Mouse (Mus musculus) limb, embryonic 14.5 days (tissue): ENCODE measurements around the gene Gps2. TPM values are rescaled to one million over a fixed set of nuclear protein-coding genes. Genes with fewer than 3 reads are reported as not detected.

Experiments used
- ATAC-seq: fragments of 200-750 bp; cut with Nextera tagmentation; 2 replicates; pipeline ENCODE4 v1.8.0; 2017; ENCODE audit warnings: low read depth, moderate number of reproducible peaks, moderate TSS enrichment; ENCODE audit not compliant: low FRiP score
- DNase-seq: peaks from one replicate; pipeline ENCODE4 v3.0.0-alpha.2; 2015; ENCODE audit warnings: low spot score
- H3K27ac ChIP-seq: fragments of 300-500 bp; sonication (generic); replicated peaks from 2 replicates; pipeline ENCODE4 v1.5.1; 2014; ENCODE audit warnings: low read depth, mild to moderate bottlenecking, low read length, moderate library complexity, mixed read lengths
- H3K27me3 ChIP-seq: fragments of 300-500 bp; sonication (generic); 2 replicates; pipeline ENCODE4 v1.6.1; 2014; ENCODE audit warnings: low read length, mixed read lengths; ENCODE audit not compliant: control insufficient read depth, insufficient read depth
- H3K36me3 ChIP-seq: fragments of 300-500 bp; sonication (generic); 2 replicates; pipeline ENCODE4 v1.6.1; 2014; ENCODE audit warnings: mild to moderate bottlenecking, low read length, moderate library complexity, mixed read lengths; ENCODE audit not compliant: control insufficient read depth, insufficient read depth
- H3K4me1 ChIP-seq: fragments of 300-500 bp; sonication (generic); 2 replicates; pipeline ENCODE4 v1.6.1; 2014; ENCODE audit warnings: antibody characterized with exemption, low read length, mixed read lengths; ENCODE audit not compliant: control insufficient read depth, insufficient read depth
- H3K4me2 ChIP-seq: fragments of 300-500 bp; sonication (generic); replicated peaks from 2 replicates; pipeline ENCODE4 v1.6.1; 2014; ENCODE audit warnings: low read depth, mild to moderate bottlenecking, low read length, moderate library complexity; ENCODE audit not compliant: severe bottlenecking
- H3K4me3 ChIP-seq: fragments of 300-500 bp; sonication (generic); replicated peaks from 2 replicates; pipeline ENCODE4 v1.5.1; 2014; ENCODE audit warnings: low read length
- H3K9ac ChIP-seq: fragments of 300-500 bp; sonication (generic); 2 replicates; pipeline ENCODE4 v1.6.1; 2014; ENCODE audit warnings: mild to moderate bottlenecking, low read depth, low read length, moderate library complexity; ENCODE audit not compliant: severe bottlenecking
- H3K9me3 ChIP-seq: fragments of 300-500 bp; sonication (generic); 2 replicates; pipeline ENCODE4 v1.6.1; 2016; ENCODE audit warnings: low read length; ENCODE audit not compliant: control insufficient read depth
- POLR2A ChIP-seq: fragments of 200-500 bp; IDR thresholded peaks from 2 replicates; pipeline ENCODE4 v1.8.0; 2012; ENCODE audit warnings: inconsistent platforms, mild to moderate bottlenecking, moderate library complexity, borderline replicate concordance; ENCODE audit not compliant: insufficient read depth, insufficient read length; ENCODE audit errors: extremely low read depth
- WGBS: fragments of 180-500 bp; shearing (Covaris S2); extraction: QIAGEN DNeasy Blood & Tissue Kit; methylation state at CpG from one replicate; pipeline ENCODE4 v1.1.7; 2014; 5-methylcytosine and 5-hydroxymethylcytosine counted together
- polyA plus RNA-seq, 2 experiments: library from polyadenylated mRNA; depleted of rRNA in 1 of 2; stranded (reverse) in 1 of 2; unstranded in 1 of 2; fragments of >200 nt; fragmentation: Nextera tagmentation in 1 of 2; extraction: Ambion mirVana in 1 of 2; gene quantifications; 2 replicates each; pipeline versions ENCODE4 v1.2.1 to v1.2.3; 2012 to 2014

Gps2 gene
- polyA plus RNA-seq, 2 experiments = 67.3 to 94.0 TPM

DNA sequence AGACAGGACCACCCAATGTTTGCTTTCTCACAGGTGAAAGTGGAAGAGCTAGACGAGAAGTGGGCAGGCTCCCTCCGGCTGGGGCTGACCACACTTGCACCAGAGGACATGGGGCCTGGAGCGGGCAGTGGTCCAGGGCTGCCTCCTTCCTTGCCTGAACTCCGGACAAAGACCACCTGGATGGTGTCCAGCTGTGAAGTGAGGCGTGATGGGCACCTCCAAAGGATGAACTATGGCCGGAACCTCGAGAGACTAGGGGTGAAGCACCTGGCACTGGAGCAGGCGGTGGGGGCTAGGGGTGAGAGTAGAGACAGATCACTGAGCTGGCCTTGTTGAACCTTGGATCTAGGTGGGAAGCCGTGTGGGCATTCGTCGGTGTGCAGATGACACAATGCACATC is 5.0 kb upstream of the Gps2 start:
- 92% methylated on average over 11 of the region's 11 CpGs for WGBS
- no peak overlapping the region for H3K4me2 ChIP-seq
- no peak for TF ChIP-seq POLR2A
- ATAC-seq = no peak
- no peaks in the 10 kb centered on the region for H3K9me3 ChIP-seq
- no peak for DNase-seq
- peaks cover 98% of the 10 kb centered on the region for H3K36me3 ChIP-seq
- H3K9ac ChIP-seq = no peak overlapping the region
- no peak overlapping the region for H3K4me3 ChIP-seq
- no peaks in the 10 kb centered on the region for H3K27me3 ChIP-seq
- H3K27ac ChIP-seq = no peak overlapping the region
- H3K4me1 ChIP-seq = peaks cover 3% of the 10 kb centered on the region; the same call in 1 of the 2 replicates

DNA sequence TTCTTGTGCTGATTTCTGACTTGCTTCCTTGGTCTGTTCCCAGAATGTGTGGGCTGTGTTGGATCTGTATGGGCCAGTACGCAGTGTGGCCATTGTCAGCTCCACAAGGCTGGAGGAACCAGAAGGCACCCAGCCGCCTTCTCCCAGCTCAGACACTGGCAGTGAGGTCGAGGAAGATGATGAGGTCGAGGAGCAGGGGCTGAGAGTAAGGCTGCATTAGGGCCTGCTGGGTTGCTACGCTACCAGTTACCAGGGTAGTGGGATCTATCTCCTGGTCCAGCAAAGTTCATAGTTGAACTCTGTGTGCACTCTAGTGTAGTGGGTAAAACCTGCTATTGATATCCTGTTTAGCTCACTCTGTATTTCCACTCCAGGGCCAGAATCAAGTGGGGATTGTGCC is 4.5 kb upstream of the Gps2 start:
- no peak overlapping the region for H3K4me2 ChIP-seq
- ATAC-seq = no peak
- no peaks in the 10 kb centered on the region for H3K9me3 ChIP-seq
- peaks cover 92% of the 10 kb centered on the region for H3K36me3 ChIP-seq
- WGBS = 84% methylated on average over 5 of the region's 5 CpGs
- TF ChIP-seq POLR2A = no peak
- DNase-seq = no peak
- no peaks in the 10 kb centered on the region for H3K27me3 ChIP-seq
- no peak overlapping the region for H3K9ac ChIP-seq
- peaks cover 3% of the 10 kb centered on the region; the same call in 1 of the 2 replicates for H3K4me1 ChIP-seq
- H3K4me3 ChIP-seq = no peak overlapping the region
- H3K27ac ChIP-seq = no peak overlapping the region

DNA sequence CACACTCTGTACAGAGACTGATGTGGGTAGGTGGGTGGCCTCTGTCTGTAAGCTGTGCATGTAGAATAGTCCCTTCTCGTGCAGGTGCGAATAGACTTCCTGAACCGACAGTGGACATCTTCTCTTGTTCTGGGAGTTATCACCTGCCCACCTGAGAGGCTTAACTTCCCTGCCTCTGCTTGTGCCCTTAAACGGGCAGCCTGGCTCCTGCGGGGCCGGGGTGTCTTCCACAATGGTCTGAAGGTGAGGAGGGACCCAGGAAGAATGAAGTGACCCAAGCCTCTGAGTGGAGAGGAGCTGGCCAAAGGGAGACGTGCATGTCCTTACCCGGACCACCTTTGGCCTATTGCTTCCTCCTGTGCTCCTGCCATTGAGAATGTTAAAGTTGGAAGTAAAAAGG is 3.5 kb upstream of the Gps2 start:
- Histone ChIP-seq H3K4me2 (no peak overlapping the region), H3K36me3 (peaks cover 88% of the 10 kb centered on the region), H3K4me1 (peaks cover 9% of the 10 kb centered on the region), H3K9me3 (no peaks in the 10 kb centered on the region), H3K4me3 (no peak overlapping the region), H3K9ac (no peak overlapping the region), H3K27me3 (no peaks in the 10 kb centered on the region), H3K27ac (no peak overlapping the region)
- ATAC-seq = no peak
- no peak for DNase-seq
- 91% methylated on average over 8 of the region's 8 CpGs for WGBS
- TF ChIP-seq POLR2A = no peak

DNA sequence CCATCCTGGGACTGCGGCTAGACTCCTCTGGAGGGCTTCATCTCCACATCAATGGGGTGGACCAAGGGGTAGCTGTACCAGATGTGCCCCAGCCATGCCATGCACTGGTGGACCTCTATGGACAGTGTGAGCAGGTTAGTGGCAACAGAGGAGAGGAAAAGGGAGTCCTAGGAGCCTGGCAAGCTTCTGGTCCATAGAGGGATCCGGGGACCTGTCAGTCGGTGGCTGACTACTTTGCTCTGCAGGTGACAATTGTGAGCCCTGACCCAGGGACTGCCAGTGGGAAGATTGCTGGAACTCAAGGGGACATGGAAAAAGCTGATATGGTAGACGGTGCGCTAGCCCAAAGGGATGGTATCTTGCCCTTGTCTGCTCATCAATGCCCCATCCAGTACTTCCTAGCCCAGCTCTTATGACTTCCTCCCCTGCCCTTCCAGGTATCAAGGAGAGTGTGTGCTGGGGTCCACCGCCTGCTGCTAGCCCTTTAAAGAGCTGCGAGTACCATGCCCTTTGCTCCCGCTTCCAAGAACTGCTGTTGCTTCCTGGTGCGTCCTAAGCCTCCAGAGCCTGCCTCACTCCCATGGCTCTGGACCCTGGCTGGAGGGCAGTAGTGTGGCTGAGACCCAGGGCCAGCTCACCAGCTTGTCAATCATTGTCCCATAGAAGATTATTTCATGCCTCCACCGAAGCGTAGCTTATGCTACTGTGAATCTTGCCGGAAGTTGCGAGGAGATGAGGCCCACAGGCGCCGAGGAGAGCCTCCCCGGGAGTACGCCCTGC is 2.7 kb upstream of the Gps2 start:
- TF ChIP-seq POLR2A = no peak
- DNase-seq (no peak), ATAC-seq (no peak)
- Histone ChIP-seq H3K4me3 (no peak overlapping the region), H3K27me3 (no peaks in the 10 kb centered on the region), H3K27ac (no peak overlapping the region), H3K4me2 (no peak overlapping the region), H3K4me1 (peaks cover 13% of the 10 kb centered on the region), H3K36me3 (peaks cover 88% of the 10 kb centered on the region), H3K9ac (no peak overlapping the region), H3K9me3 (no peaks in the 10 kb centered on the region)
- 93% methylated on average over 17 of the region's 17 CpGs for WGBS

DNA sequence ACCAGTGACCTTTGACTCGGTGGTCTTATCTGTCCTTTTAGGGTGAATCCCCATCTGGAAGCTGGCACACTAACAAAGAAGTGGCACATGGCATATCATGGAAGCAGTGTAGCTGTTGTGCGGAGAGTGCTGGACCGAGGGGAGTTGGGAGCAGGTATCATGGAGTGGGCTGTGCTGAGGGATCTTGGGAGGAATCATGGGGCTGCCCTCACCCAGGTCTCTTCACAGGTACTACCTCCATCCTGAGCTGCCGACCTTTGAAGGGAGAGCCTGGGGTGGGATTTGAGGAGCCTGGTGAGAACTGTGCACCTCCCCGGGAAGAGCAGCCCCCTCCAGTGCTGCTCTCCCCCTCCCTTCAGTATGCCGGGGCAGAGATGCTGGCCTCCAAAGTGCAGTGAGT is 2.0 kb upstream of the Gps2 start:
- Histone ChIP-seq H3K4me3 (no peak overlapping the region), H3K36me3 (peaks cover 88% of the 10 kb centered on the region), H3K27me3 (no peaks in the 10 kb centered on the region), H3K9ac (no peak overlapping the region), H3K27ac (no peak overlapping the region), H3K9me3 (no peaks in the 10 kb centered on the region), H3K4me1 (peaks cover 13% of the 10 kb centered on the region), H3K4me2 (no peak overlapping the region)
- DNase-seq = no peak
- no peak for TF ChIP-seq POLR2A
- WGBS = 97% methylated on average over 6 of the region's 6 CpGs
- ATAC-seq = no peak
